Comparison of ENCODE assay signal across 12 mouse cellular contexts in the genomic region with DNA sequence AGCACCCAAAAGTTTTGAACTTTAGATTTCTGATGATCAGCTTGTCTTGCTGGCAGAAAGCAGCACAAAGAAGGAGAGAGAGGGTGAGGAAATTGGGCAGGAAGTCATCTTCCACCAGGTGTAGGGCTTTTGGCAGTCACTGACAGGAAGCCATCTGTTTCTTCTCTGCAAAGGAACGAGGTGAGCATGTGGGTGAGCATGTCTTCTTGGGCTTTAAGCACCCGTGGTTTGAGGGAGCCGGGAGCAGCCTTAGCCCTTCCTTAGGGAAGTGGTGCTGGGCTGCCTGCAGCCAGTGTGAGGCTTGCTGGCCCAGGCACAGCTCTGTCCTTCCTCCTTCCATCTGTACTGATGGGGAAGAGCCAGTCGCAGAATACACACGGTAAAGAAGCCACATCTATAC. TPM values are rescaled to one million over a fixed set of nuclear protein-coding genes. Genes with fewer than 3 reads are reported as not detected.
DNase-seq lines count a peak whose midpoint lies in the region; ATAC-seq lines count a peak whose summit lies in the region.
"Had no signal": no experiment of that assay in that cellular context is flagged by ENCODE, and none has a peak within 500 bp of the region (broad histone marks: within the 10 kb centered on the region; RNA-seq: fewer than 3 reads in every experiment).

No protein-coding gene starts in this region.

- DNase-seq in CD4-positive, CD25-positive, alpha-beta regulatory T cell, adult 2 months (ENCODE audit: low read depth, low spot score), result peak; percentile 52
- peak; percentile 76 for DNase-seq in cerebellum, postnatal 25 days
- DNase-seq in heart, adult 18-20 months, result no peak
- no peak for DNase-seq in lung, postnatal 10 days
- DNase-seq: adrenal gland, postnatal 25 days; kidney, adult 8-10 months; right cerebral cortex, adult 18-20 months had no signal

- peak; percentile 77 for ATAC-seq in activated CD4-positive, CD25-positive, alpha-beta regulatory T cell, adult 4 months
- ATAC-seq in neutrophil, adult 5-6 weeks (ENCODE audit: extremely low read depth, insufficient number of reproducible peaks, low FRiP score, poor library complexity, severe bottlenecking), result peak; percentile 36; the same call in 1 of the 2 replicates
- ATAC-seq in frontal cortex, adult (ENCODE audit: low TSS enrichment), result no peak; the same call in 1 of the 2 replicates

RNA-seq across cellular contexts. Expression of a gene that starts 5.5 kb away (rescaled TPM):
- polyA plus RNA-seq in activated CD4-positive, CD25-positive, alpha-beta regulatory T cell, adult 4 months (2017; shearing (Covaris generic)), result 10 to 100 TPM; 16.6 to 17.6 TPM
- total RNA-seq in neutrophil, adult 5-6 weeks (2017), result 35.1 and 42.7 TPM in 2 replicates
- 10 to 100 TPM; 48.4 to 50.0 TPM for total RNA-seq in heart, adult 18-20 months (2021)

RNA-seq across cellular contexts. Expression of a gene that starts 13.5 kb away (rescaled TPM):
- not detected for polyA plus RNA-seq in activated CD4-positive, CD25-positive, alpha-beta regulatory T cell, adult 4 months (2017; shearing (Covaris generic))
- total RNA-seq in neutrophil, adult 5-6 weeks (2017), result not detected in 2 replicates
- total RNA-seq in heart, adult 18-20 months (2021), result not detected
- total RNA-seq: adrenal gland, postnatal 25 days; megakaryocyte-erythroid progenitor cell, adult 5-6 weeks had no signal
- polyA plus RNA-seq: neural tube, embryonic 11.5 days had no signal

Comparison
In these comparisons a context has a peak if more than half of its experiments do, and no peak if none do; other contexts are left out.
1. DNase-seq: peak in CD4-positive, CD25-positive, alpha-beta regulatory T cell, adult 2 months (single experiment) and cerebellum, postnatal 25 days (2 of 2); none in heart, adult 18-20 months (0 of 2) and lung, postnatal 10 days (single experiment).